Mouse (Mus musculus) E14TG2a.4 (cell line): ENCODE measurements at regions not wholly inside any gene's neighbourhood (a gene's known extent, or its start where the extent isn't known, plus 50 kb on each side); places are given as distances from the start of the nearest gene placed in this dataset.

ENCODE experiments used
- CTCF ChIP-seq: conservative IDR thresholded peaks from 2 replicates; pipeline ENCODE4 v1.5.1; 2014; ENCODE audit warnings: low read length
- NANOG ChIP-seq: IDR thresholded peaks from 2 replicates; pipeline ENCODE4 v1.6.1; 2014; ENCODE audit warnings: borderline replicate concordance, low read length, mixed read lengths

- TF ChIP-seq CTCF (no peak), NANOG (no peak)
These were observed 188.2 kb upstream of the Sema3a start for GRCm38 (mm10) chr5:12937052-12937451.
